Mouse (Mus musculus) ES-E14 (cell line): ENCODE data around the gene Olfr987.

Source experiments
- CHD2 ChIP-seq: IDR thresholded peaks from 2 replicates; pipeline ENCODE4 v1.6.1; 2014; ENCODE audit warnings: mild to moderate bottlenecking, low read depth, low read length, inconsistent platforms
- HCFC1 ChIP-seq: IDR thresholded peaks from 2 replicates; pipeline ENCODE4 v1.6.1; 2012; ENCODE audit warnings: low read length, inconsistent platforms, borderline replicate concordance; ENCODE audit not compliant: insufficient read depth
- MAFK ChIP-seq: IDR thresholded peaks from 2 replicates; pipeline ENCODE4 v1.6.1; 2014; ENCODE audit warnings: mild to moderate bottlenecking, low read depth, low read length, inconsistent platforms; ENCODE audit not compliant: insufficient read depth
- ZNF384 ChIP-seq: IDR thresholded peaks from 2 replicates; pipeline ENCODE4 v1.6.1; 2012; ENCODE audit warnings: low read depth, low read length, inconsistent platforms

DNA sequence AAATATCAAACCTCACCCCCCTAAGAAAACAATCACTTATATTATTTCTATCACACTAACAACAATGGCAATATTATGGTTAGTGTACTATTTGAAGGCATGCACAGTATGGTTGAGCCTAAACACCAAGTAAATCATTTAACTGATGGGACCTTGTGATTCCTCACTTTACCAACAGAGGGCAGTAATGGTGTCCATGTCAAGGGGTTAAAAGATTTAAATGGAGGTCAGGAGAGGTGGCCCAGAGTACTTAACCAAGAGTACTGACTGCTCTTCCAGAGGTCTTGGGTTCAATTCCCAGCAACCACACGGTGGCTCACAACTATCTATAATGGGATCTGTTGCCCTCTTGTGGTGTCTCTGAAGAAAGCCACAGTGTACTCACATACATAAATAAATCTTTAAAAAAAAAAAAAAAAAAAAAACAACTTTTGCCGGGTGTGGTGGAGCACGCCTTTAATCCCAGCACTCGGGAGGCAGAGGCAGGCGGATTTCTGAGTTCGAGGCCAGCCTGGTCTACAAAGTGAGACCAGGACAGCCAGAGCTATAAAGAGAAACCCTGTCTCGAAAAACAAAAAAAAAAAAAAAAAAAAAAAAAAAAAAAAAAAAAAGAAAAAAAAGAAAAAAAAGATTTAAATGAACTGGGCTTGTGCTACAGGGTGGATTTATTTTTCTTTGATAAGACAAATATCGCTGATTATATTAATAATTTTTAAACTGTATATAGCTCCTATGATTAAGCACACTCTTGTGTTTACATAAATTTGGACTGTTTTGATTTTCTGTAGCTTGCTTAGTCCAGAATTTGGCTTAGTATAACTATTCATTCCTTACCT lies 55.3 kb downstream of the Olfr987 start:
- TF ChIP-seq CHD2 (no peak), HCFC1 (no peak), ZNF384 (peak; percentile 94), MAFK (no peak)
